Mouse (Mus musculus) neural tube, embryonic 12.5 days (tissue): ENCODE measurements around the gene Spag6. TPM values are rescaled to one million over a fixed set of nuclear protein-coding genes. Genes with fewer than 3 reads are reported as not detected.
A peak's percentile ranks its signal among the peaks of the same experiment; 100 is the strongest.

Experiments
- ATAC-seq: fragments of 200-750 bp; cut with Nextera tagmentation; 2 replicates; pipeline ENCODE4 v1.8.0; 2017; ENCODE audit warnings: low read depth, mild to moderate bottlenecking, moderate TSS enrichment, moderate library complexity; ENCODE audit not compliant: low FRiP score
- H3K27ac ChIP-seq: fragments of 300-500 bp; sonication (generic); 2 replicates; pipeline ENCODE4 v1.5.1; 2016
- H3K27me3 ChIP-seq: fragments of 300-500 bp; sonication (generic); replicated peaks from 2 replicates; pipeline ENCODE4 v1.6.1; 2016; ENCODE audit warnings: mild to moderate bottlenecking
- H3K36me3 ChIP-seq: fragments of 300-500 bp; sonication (generic); 2 replicates; pipeline ENCODE4 v1.6.1; 2016; ENCODE audit warnings: mild to moderate bottlenecking
- H3K4me1 ChIP-seq: fragments of 300-500 bp; sonication (generic); 2 replicates; pipeline ENCODE4 v1.6.1; 2016
- H3K4me2 ChIP-seq: fragments of 300-500 bp; sonication (generic); replicated peaks from 2 replicates; pipeline ENCODE4 v1.6.1; 2016; ENCODE audit warnings: mild to moderate bottlenecking
- H3K4me3 ChIP-seq: fragments of 300-500 bp; sonication (generic); 2 replicates; pipeline ENCODE4 v1.5.1; 2016
- H3K9ac ChIP-seq: fragments of 300-500 bp; sonication (generic); 2 replicates; pipeline ENCODE4 v1.6.1; 2016; ENCODE audit warnings: mild to moderate bottlenecking
- H3K9me3 ChIP-seq: fragments of 300-500 bp; sonication (generic); 2 replicates; pipeline ENCODE4 v1.6.1; 2016; ENCODE audit warnings: mild to moderate bottlenecking
- WGBS: fragments of 180-500 bp; shearing (Covaris S2); methylation state at CpG from one replicate; pipeline ENCODE4 v1.1.7; 2016; 5-methylcytosine and 5-hydroxymethylcytosine counted together
- polyA plus RNA-seq: library from polyadenylated mRNA; unstranded; fragments of >200 nt; fragmentation: Nextera tagmentation; extraction: Ambion mirVana; gene quantifications from 2 replicates; pipeline ENCODE4 v1.2.1, GENCODE M21; 2016

The Spag6 gene
- polyA plus RNA-seq, 1 experiment from 2014 or later, result 0.13 TPM

DNA sequence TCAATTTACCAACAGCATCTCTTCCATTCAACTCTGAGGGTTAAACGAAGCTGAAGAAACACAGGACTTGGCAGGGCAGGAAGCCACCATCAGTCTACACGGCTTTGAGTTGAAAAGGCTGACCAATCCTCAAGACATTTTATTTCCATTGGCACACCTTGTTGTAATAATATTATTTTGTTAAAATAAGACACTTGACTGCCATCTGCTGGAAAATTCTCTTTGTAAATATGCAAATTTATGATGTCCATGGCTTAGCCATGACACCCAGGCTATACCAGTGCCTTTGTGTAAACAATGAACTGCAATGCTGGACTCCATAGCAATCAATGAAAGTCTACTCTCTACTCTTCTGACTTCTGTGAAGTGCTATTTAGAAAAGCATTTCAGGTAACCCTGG is 62.3 kb downstream of the Spag6 start:
- H3K27me3 ChIP-seq, result no peaks in the 10 kb centered on the region
- no peak overlapping the region for H3K4me2 ChIP-seq
- no peak overlapping the region for H3K27ac ChIP-seq
- no peaks in the 10 kb centered on the region for H3K9me3 ChIP-seq
- no peaks in the 10 kb centered on the region for H3K36me3 ChIP-seq
- ATAC-seq, result no peak
- H3K9ac ChIP-seq, result no peak overlapping the region
- no peak overlapping the region for H3K4me3 ChIP-seq
- 64% methylated on average over 2 of the region's 2 CpGs for WGBS
- no peaks in the 10 kb centered on the region for H3K4me1 ChIP-seq

DNA sequence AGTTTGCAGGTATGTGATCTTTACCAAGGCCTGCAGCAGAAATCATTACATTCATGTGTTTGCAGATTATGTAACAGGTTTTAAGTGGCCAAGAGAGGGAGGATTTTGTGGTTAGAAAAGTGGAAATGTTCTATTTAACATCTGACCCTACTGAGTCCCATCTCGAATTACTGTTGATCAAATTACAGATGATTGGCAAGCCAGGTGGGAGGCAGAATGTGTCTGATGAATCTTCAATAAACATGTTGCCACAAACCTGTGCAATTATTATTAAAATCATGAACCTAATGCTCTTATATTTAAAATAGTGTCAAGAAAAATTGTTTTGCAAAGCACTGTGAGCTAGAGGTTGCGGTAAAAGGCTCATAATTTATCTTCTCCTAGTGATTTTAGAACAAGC is 71.0 kb downstream of the Spag6 start:
- ATAC-seq, result no peak
- WGBS, result 87% methylated on average over 2 of the region's 2 CpGs
- no peaks in the 10 kb centered on the region for H3K27me3 ChIP-seq

DNA sequence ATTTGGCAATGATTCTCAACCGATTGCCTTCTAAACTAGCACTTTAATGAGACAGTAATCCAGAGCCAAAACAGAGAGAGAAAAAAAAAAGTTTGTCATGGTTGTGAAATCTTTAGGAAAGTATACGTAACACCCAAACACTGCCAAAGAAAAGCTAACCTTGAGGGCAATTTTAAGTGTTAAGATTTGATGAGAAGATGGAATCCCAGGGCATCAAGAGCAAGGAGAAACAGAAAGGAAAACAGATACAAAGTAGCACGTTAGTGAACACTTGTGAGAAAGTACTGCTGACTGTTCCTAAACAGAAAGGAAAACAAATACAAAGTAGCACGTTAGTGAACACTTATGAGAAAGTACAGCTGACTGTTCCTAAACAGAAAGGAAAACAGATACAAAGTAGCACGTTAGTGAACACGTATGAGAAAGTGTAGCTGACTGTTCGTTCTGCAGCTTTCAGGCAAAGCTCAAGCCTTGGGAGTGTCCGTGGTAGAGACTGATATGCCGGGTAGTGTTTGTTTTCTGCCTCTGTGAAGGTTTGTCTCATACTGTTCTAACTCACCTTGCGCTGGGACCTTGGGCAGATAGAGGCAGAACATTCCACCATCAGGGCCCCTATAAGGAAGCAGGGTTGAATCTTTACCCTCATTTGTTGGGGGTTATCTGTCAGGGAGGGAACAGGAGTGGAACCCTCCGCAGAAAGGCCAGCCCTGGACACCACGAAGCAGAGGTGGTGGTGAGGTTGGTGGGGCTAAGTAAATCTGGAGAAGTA is 71.8 kb downstream of the Spag6 start:
- H3K9me3 ChIP-seq, result no peaks in the 10 kb centered on the region
- no peak for ATAC-seq
- no peaks in the 10 kb centered on the region for H3K4me1 ChIP-seq
- no peak overlapping the region for H3K27ac ChIP-seq
- WGBS, result 61% methylated on average over 12 of the region's 12 CpGs
- H3K36me3 ChIP-seq, result no peaks in the 10 kb centered on the region
- H3K4me3 ChIP-seq, result no peak overlapping the region
- H3K4me2 ChIP-seq, result peak overlapping the region; percentile 64; the same call in 1 of the 2 replicates
- no peaks in the 10 kb centered on the region for H3K27me3 ChIP-seq
- no peak overlapping the region for H3K9ac ChIP-seq

More for the DNA sequence above, 71.0 kb downstream of the Spag6 start:
- Histone ChIP-seq H3K9ac (no peak overlapping the region), H3K36me3 (no peaks in the 10 kb centered on the region), H3K9me3 (no peaks in the 10 kb centered on the region), H3K4me3 (no peak overlapping the region), H3K27ac (no peak overlapping the region), H3K4me1 (no peaks in the 10 kb centered on the region), H3K4me2 (no peak overlapping the region)

DNA sequence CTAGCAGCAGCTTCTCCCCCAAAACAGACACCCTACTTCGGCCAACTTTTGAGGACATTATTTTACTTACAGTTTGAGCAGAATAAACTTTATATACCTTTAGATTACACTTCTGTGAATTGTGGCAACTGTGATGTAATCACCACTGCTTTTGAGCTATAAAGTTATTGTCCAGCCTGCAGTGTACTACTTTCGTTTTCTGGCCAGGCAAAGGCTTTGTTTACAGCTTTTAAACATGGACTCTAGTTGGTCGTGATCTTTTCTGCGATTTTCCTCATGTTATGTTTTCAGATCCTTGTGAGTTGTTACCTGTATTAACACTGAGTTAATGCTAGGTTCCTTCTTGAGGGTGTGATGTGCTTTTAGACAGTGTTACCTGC is 72.6 kb downstream of the Spag6 start:
- ATAC-seq, result no peak; the same call in 1 of the 2 replicates
- WGBS, result 42% methylated on average over 4 of the region's 4 CpGs
- H3K9ac ChIP-seq, result peak overlapping the region; percentile 91
- no peaks in the 10 kb centered on the region for H3K4me1 ChIP-seq
- no peak overlapping the region for H3K27ac ChIP-seq
- peak overlapping the region; percentile 64 for H3K4me2 ChIP-seq
- peak overlapping the region; percentile 64 for H3K4me3 ChIP-seq
- H3K36me3 ChIP-seq, result no peaks in the 10 kb centered on the region
- H3K9me3 ChIP-seq, result peaks cover 5% of the 10 kb centered on the region; the same call in 1 of the 2 replicates
- no peaks in the 10 kb centered on the region for H3K27me3 ChIP-seq

DNA sequence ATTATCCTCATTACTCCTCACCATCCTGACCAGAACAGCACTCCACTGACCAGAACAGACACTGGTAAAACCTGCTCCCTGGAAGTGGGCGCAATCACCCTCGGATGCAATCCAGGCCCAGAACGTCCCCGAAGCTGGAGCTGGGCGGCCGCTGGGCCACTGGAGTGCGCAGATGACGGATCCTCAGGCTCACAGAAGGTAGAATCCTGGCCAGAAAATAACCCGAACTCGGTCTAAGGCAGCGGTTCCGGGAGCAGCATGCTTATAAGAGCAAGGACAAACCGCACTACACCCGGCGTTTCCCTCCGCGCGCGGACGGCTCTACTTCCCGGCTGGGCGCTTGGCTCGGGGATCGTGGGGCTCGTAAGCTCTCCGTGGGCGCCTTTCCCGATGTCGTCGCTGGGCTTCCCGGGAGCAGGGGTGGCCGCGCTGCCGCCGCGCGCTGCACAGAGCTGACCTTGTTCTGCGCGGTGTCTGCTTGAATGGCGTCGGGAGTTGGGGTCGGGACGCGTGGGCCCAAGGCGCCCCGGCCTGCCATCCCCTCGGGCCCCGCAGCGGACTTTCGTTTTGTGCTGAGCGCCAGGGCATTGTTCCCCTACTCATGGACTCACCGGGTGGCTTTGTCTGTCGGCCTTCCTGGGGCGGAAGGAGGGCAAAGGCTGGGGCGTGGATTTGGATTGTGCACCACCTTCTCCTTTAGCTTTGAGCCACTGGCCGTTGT is 73.1 kb downstream of the Spag6 start:
- H3K4me3 ChIP-seq, result peak overlapping the region; percentile 64
- under 1% methylated on average over 56 of the region's 56 CpGs for WGBS
- H3K4me2 ChIP-seq, result peak overlapping the region; percentile 64
- H3K27ac ChIP-seq, result peak overlapping the region; percentile 92
- peaks cover 6% of the 10 kb centered on the region; the same call in 1 of the 2 replicates for H3K9me3 ChIP-seq
- ATAC-seq, result peak; percentile 88
- H3K4me1 ChIP-seq, result no peaks in the 10 kb centered on the region
- H3K9ac ChIP-seq, result peak overlapping the region; percentile 91
- H3K27me3 ChIP-seq, result no peaks in the 10 kb centered on the region
- no peaks in the 10 kb centered on the region for H3K36me3 ChIP-seq

DNA sequence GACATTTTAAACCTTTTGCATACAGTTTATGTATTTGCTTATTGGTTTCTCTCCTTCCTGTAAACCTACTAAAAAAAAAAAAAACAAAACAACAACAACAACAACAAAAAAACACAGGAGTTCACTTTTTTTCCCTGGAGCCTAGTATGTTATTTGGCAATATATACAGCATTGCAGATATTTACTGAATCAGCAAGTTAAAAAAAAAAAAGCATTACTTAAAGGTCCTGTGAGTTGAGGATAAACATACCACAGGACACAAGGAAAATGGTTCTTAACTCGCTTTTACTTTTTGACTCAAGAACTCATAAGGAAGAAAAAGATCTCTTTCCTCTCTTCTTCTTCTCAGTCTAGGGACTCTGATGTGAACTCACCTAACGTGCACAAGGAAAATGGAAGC is 74.6 kb downstream of the Spag6 start:
- Histone ChIP-seq H3K4me3 (no peak overlapping the region), H3K27me3 (no peaks in the 10 kb centered on the region), H3K9ac (no peak overlapping the region), H3K36me3 (no peaks in the 10 kb centered on the region), H3K27ac (no peak overlapping the region), H3K9me3 (peaks cover 6% of the 10 kb centered on the region; the same call in 1 of the 2 replicates), H3K4me2 (no peak overlapping the region), H3K4me1 (no peaks in the 10 kb centered on the region)
- 92% methylated on average over 2 of the region's 2 CpGs for WGBS
- ATAC-seq, result no peak

DNA sequence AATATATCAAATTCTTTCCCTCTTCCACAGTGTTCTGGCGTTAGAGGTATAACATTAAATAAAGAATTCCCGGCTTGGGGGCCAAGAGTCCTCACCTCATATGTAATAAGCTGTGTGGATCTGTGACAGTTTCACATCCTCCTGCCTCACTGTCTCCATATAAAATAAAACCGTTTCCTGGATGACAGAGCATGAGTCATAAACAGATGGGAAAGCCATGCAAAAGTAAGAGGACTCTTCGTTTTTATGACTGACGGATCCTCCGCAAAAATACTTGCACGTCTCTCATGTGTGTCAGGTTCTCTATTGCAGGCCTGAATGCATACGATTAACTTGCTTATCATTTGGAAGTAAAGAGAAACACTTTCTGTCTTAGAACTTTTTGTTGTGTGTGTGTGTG is 78.6 kb downstream of the Spag6 start:
- H3K4me1 ChIP-seq, result no peaks in the 10 kb centered on the region
- peaks cover 6% of the 10 kb centered on the region; the same call in 1 of the 2 replicates for H3K9me3 ChIP-seq
- no peak overlapping the region for H3K4me2 ChIP-seq
- no peaks in the 10 kb centered on the region for H3K27me3 ChIP-seq
- 82% methylated on average over 8 of the region's 8 CpGs for whole genome bisulfite sequencing
- no peak overlapping the region for H3K9ac ChIP-seq
- no peaks in the 10 kb centered on the region for H3K36me3 ChIP-seq
- no peak overlapping the region for H3K4me3 ChIP-seq
- ATAC-seq, result no peak
- H3K27ac ChIP-seq, result no peak overlapping the region

DNA sequence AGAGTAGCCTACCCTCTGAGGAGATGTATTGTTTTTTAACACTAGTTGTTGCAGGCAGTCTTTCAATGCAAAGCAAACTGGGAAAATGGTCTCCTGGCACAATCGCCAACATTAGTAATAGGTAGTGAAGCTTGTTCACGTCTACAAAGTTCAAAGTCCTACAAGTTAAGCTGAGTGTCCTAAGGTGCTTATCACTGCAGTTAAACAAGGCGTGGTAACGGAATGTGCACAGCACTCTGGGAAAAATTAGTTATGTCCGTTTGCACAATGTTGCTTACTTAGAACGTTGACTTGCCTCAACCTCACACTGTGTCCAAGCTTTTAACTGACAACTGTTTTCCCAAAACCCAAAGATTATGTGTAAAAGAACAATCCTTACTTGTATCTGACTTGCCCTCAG is 80.5 kb downstream of the Spag6 start:
- Histone ChIP-seq H3K4me1 (peaks cover 10% of the 10 kb centered on the region), H3K9me3 (peaks cover 6% of the 10 kb centered on the region; the same call in 1 of the 2 replicates), H3K4me2 (no peak overlapping the region), H3K27me3 (0 out of 2 replicates have a peak, but pooled peaks cover 3% of the 10 kb centered on the region), H3K9ac (no peak overlapping the region), H3K27ac (no peak overlapping the region), H3K4me3 (no peak overlapping the region), H3K36me3 (no peaks in the 10 kb centered on the region)
- ATAC-seq, result no peak
- WGBS, result 90% methylated on average over 6 of the region's 6 CpGs

DNA sequence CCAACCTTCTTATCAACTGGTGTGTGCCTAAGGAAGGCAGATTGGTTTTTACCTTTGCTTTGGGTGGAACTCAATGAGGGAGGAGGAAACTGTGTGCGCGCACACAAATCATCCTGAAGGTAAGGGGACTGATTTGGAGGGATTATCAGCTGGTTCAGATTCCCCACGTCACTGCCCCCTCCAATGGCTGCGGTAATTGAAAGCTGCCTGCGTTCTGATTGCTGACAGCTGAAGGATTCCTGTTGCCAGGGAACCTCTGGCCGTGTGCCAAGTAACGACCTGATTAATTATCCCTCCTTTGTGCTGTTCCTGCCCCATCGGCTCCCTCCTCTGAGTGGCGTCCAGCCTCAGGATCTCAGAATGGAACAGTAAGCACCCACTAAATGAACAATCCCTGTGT is 84.4 kb downstream of the Spag6 start:
- Histone ChIP-seq H3K4me2 (0 out of 2 replicates have a peak overlapping the region, but pooled peaks have one; percentile 14), H3K36me3 (no peaks in the 10 kb centered on the region), H3K9ac (no peak overlapping the region), H3K27me3 (0 out of 2 replicates have a peak, but pooled peaks cover 4% of the 10 kb centered on the region), H3K27ac (no peak overlapping the region), H3K4me3 (no peak overlapping the region), H3K4me1 (peaks cover 10% of the 10 kb centered on the region), H3K9me3 (no peaks in the 10 kb centered on the region)
- ATAC-seq, result peak; percentile 91
- 19% methylated on average over 9 of the region's 9 CpGs for WGBS

DNA sequence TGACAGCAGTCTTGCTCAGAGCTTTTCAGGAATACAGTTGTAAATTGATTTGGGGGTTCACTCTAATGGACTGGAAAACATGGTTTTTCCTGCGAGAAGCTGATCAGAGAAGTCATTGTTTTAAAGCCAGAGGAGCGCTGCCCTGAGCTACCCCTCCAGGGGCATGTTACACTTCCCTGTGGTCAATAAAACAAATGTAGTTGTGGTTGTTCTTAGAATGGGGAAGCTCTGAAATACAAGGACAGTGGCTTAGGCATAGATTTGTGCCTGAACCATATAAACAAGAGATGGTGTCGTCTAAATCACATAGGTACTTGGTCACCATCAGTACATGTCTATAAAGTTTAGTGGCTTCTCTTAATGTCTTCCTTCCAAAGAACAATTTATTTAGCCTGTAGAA is 86.0 kb downstream of the Spag6 start:
- no peak overlapping the region for H3K27ac ChIP-seq
- no peaks in the 10 kb centered on the region for H3K36me3 ChIP-seq
- no peak for ATAC-seq
- no peak overlapping the region for H3K9ac ChIP-seq
- 41% methylated on average over 3 of the region's 3 CpGs for WGBS
- H3K27me3 ChIP-seq, result 0 out of 2 replicates have a peak, but pooled peaks cover 4% of the 10 kb centered on the region
- peaks cover 10% of the 10 kb centered on the region for H3K4me1 ChIP-seq
- no peak overlapping the region for H3K4me2 ChIP-seq
- no peaks in the 10 kb centered on the region for H3K9me3 ChIP-seq
- H3K4me3 ChIP-seq, result no peak overlapping the region

DNA sequence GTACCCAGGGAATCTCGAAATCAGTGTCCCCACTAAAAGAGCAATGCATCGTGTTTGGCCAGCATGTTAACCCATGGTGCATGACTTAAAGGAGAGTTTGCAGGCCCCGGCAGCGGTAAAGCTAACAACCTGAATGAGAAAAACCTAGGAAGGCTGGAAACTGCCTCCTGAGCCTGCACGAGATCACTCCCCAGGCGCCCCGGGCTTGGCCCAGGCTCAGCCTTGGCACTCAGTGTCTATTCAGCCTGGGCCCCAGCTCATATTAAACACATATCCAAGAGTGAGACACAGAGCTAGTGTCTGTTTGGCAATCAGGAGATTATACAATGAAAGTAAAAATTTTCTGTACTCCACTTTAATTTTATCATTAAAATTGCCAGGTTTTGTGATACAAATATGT is 87.5 kb downstream of the Spag6 start:
- no peak for ATAC-seq
- no peaks in the 10 kb centered on the region for H3K36me3 ChIP-seq
- no peak overlapping the region for H3K9ac ChIP-seq
- H3K4me3 ChIP-seq, result no peak overlapping the region
- peaks cover 10% of the 10 kb centered on the region for H3K4me1 ChIP-seq
- H3K27me3 ChIP-seq, result 0 out of 2 replicates have a peak, but pooled peaks cover 4% of the 10 kb centered on the region
- H3K27ac ChIP-seq, result no peak overlapping the region
- H3K4me2 ChIP-seq, result no peak overlapping the region
- no peaks in the 10 kb centered on the region for H3K9me3 ChIP-seq
- 87% methylated on average over 7 of the region's 7 CpGs for WGBS

DNA sequence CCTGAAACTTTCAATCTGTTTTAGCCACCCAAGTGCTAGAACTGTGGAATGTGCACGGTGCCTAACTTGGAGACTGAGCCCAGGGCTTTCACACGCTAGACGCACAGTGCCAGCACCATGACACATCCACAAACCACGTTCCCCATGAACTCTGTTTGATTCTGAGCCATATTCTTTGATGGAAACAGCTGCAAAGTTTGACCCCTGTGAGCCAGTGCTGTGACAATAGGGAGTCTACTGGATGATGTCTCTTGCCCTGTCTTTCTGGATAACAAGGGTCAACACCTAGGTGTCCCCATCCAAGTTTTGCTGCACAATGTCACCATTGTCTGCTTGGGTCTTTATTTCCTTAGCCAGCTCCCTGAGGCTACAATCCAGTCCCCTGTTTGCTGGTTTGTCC is 100.4 kb downstream of the Spag6 start:
- H3K27ac ChIP-seq, result no peak overlapping the region
- no peak overlapping the region for H3K4me3 ChIP-seq
- H3K27me3 ChIP-seq, result no peaks in the 10 kb centered on the region; the same call in 1 of the 2 replicates
- 81% methylated on average over 4 of the region's 4 CpGs for WGBS
- H3K4me2 ChIP-seq, result no peak overlapping the region
- ATAC-seq, result no peak
- no peaks in the 10 kb centered on the region for H3K36me3 ChIP-seq
- H3K9me3 ChIP-seq, result no peaks in the 10 kb centered on the region
- H3K4me1 ChIP-seq, result no peaks in the 10 kb centered on the region
- H3K9ac ChIP-seq, result no peak overlapping the region
